Mouse (Mus musculus): ENCODE data around the gene Zbtb16. TPM values are rescaled to one million over a fixed set of nuclear protein-coding genes. Genes with fewer than 3 reads are reported as not detected.

Gene Zbtb16
- polyA plus RNA-seq (2012; ENCODE audit: insufficient read depth, insufficient read length, low replicate concordance, missing spikeins) = not detected in 2 replicates

- no peak; the same call in 1 of the 2 replicates for TF ChIP-seq POLR2A (IDR thresholded peaks at IDR 0.05; ENCODE audit: insufficient read depth, low read depth, low read length)
- TF ChIP-seq CTCF (IDR thresholded peaks at IDR 0.05; ENCODE audit: insufficient read depth, low read depth, low read length) = no peak
- Histone ChIP-seq H3K27ac (ENCODE audit: insufficient read depth, low read depth, low read length) (peak within 1 kb of the TSS; percentile 86), H3K4me1 (ENCODE audit: control insufficient read depth, insufficient read depth, low read length) (peaks cover 29% of the 10 kb centered on the region), H3K4me3 (ENCODE audit: insufficient read depth, low read depth, low read length) (peak within 1 kb of the TSS; percentile 95)
- WGBS = under 1% methylated on average over 78 of the region's 78 CpGs
Measured at GRCm38 (mm10) chr9:48835631-48836565, at the start of gene Zbtb16. Zbtb16 (minus strand) TSS chr9:48836222.

DNA sequence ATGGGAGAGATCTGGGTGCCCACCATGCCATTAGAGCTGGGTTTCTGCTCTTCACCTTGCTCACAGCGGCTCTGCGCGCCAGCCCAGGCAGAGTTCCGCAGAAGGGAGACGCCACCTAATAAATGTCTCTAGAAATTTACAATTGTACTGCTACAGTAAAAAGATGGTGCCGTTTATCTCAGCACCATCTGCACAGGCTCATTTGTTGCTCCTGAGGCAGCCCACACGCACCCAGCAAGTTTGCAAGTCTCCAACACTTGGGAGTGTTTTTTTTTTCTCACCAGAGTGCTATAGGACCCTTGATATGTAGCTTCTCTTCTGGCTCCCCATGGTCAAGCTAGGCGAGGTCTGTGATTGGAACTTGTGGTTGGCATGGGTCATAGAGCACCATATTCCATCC, 36.9 kb upstream of the Zbtb16 start:
- H3K4me1 ChIP-seq (ENCODE audit: control insufficient read depth, insufficient read depth, low read length) = no peaks in the 10 kb centered on the region
- TF ChIP-seq POLR2A (IDR thresholded peaks at IDR 0.05; ENCODE audit: insufficient read depth, low read depth, low read length) (no peak), CTCF (IDR thresholded peaks at IDR 0.05; ENCODE audit: insufficient read depth, low read depth, low read length) (no peak)
- whole genome bisulfite sequencing = 71% methylated on average over 8 of the region's 8 CpGs
- no peak overlapping the region for H3K27ac ChIP-seq (ENCODE audit: insufficient read depth, low read depth, low read length)
- no peak overlapping the region for H3K4me3 ChIP-seq (ENCODE audit: insufficient read depth, low read depth, low read length)

- Histone ChIP-seq H3K4me1 (ENCODE audit: control insufficient read depth, insufficient read depth, low read length) (no peaks in the 10 kb centered on the region), H3K27ac (ENCODE audit: insufficient read depth, low read depth, low read length) (no peak overlapping the region), H3K4me3 (ENCODE audit: insufficient read depth, low read depth, low read length) (no peak overlapping the region)
- no peak for TF ChIP-seq POLR2A (IDR thresholded peaks at IDR 0.05; ENCODE audit: insufficient read depth, low read depth, low read length)
- WGBS = 45% methylated on average over 12 of the region's 12 CpGs
Measured at GRCm38 (mm10) chr9:48866523-48867121, 30.6 kb upstream of the Zbtb16 start.

DNA sequence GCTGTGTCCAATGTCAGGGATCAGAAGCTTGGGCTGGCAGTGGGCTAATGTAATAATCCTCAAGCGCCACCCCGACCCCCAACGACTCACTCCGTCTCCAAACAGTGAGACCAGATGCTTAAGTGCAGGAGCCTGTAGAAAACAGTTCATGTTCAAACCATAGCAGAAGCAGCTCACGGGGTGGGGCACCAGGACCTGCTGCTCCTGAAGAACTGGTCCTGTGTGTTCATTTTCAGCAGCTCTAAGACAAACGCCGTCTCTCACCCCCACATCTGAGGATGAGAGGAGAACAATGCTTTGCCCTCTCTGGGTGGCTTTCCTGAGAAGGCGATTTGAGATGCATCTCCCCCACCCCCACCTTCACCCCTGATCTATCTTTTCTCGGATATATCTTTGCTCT, 29.2 kb upstream of the Zbtb16 start:
- WGBS = 64% methylated on average over 9 of the region's 9 CpGs
- TF ChIP-seq CTCF (IDR thresholded peaks at IDR 0.05; ENCODE audit: insufficient read depth, low read depth, low read length) (no peak), POLR2A (IDR thresholded peaks at IDR 0.05; ENCODE audit: insufficient read depth, low read depth, low read length) (no peak)
- Histone ChIP-seq H3K4me3 (ENCODE audit: insufficient read depth, low read depth, low read length) (no peak overlapping the region), H3K4me1 (ENCODE audit: control insufficient read depth, insufficient read depth, low read length) (no peaks in the 10 kb centered on the region), H3K27ac (ENCODE audit: insufficient read depth, low read depth, low read length) (no peak overlapping the region)

DNA sequence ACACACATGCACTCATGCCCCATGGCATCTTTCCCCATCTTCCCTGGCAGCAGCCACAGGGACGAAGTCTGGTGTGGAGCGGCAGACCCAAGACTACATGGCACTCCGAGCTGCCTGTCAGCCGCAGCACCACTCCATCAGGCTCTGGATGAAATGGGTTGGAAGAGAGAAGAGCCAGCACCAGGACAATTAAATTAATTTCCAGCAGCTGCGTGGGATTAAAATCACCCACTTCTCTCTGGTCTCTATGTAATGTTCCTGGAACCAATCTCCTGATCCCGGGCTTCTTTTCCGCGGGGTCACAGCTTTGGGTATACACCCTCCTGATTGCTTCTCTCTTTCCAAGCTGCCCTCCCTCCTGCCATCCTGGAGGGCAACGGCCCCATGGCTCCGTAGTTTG, 25.5 kb upstream of the Zbtb16 start:
- WGBS = 70% methylated on average over 10 of the region's 10 CpGs
- no peak overlapping the region for H3K27ac ChIP-seq (ENCODE audit: insufficient read depth, low read depth, low read length)
- no peak overlapping the region for H3K4me3 ChIP-seq (ENCODE audit: insufficient read depth, low read depth, low read length)
- TF ChIP-seq CTCF (IDR thresholded peaks at IDR 0.05; ENCODE audit: insufficient read depth, low read depth, low read length) (no peak), POLR2A (IDR thresholded peaks at IDR 0.05; ENCODE audit: insufficient read depth, low read depth, low read length) (no peak)
- no peaks in the 10 kb centered on the region for H3K4me1 ChIP-seq (ENCODE audit: control insufficient read depth, insufficient read depth, low read length)

- no peak overlapping the region for H3K27ac ChIP-seq (ENCODE audit: insufficient read depth, low read depth, low read length)
- no peaks in the 10 kb centered on the region for H3K4me1 ChIP-seq (ENCODE audit: control insufficient read depth, insufficient read depth, low read length)
- H3K4me3 ChIP-seq (ENCODE audit: insufficient read depth, low read depth, low read length) = no peak overlapping the region
- TF ChIP-seq CTCF (IDR thresholded peaks at IDR 0.05; ENCODE audit: insufficient read depth, low read depth, low read length) = peak; percentile 82
- no peak for TF ChIP-seq POLR2A (IDR thresholded peaks at IDR 0.05; ENCODE audit: insufficient read depth, low read depth, low read length)
- 7% methylated on average over 6 of the region's 6 CpGs for WGBS
Measured at GRCm38 (mm10) chr9:48860526-48860845, 24.5 kb upstream of the Zbtb16 start.

- Histone ChIP-seq H3K4me3 (ENCODE audit: insufficient read depth, low read depth, low read length) (no peak overlapping the region), H3K27ac (ENCODE audit: insufficient read depth, low read depth, low read length) (no peak overlapping the region), H3K4me1 (ENCODE audit: control insufficient read depth, insufficient read depth, low read length) (no peaks in the 10 kb centered on the region)
- no peak for TF ChIP-seq POLR2A (IDR thresholded peaks at IDR 0.05; ENCODE audit: insufficient read depth, low read depth, low read length)
- WGBS = 59% methylated on average over 10 of the region's 10 CpGs
Measured at GRCm38 (mm10) chr9:48859828-48860525, 24.0 kb upstream of the Zbtb16 start.

GRCm38 (mm10) chr9:48857944-48858343, 21.9 kb upstream of the Zbtb16 start:
- WGBS = 87% methylated on average over 7 of the region's 7 CpGs
- Histone ChIP-seq H3K27ac (ENCODE audit: insufficient read depth, low read depth, low read length) (no peak overlapping the region), H3K4me3 (ENCODE audit: insufficient read depth, low read depth, low read length) (no peak overlapping the region), H3K4me1 (ENCODE audit: control insufficient read depth, insufficient read depth, low read length) (no peaks in the 10 kb centered on the region)
- no peak for TF ChIP-seq CTCF (IDR thresholded peaks at IDR 0.05; ENCODE audit: insufficient read depth, low read depth, low read length)
- no peak for TF ChIP-seq POLR2A (IDR thresholded peaks at IDR 0.05; ENCODE audit: insufficient read depth, low read depth, low read length)

DNA sequence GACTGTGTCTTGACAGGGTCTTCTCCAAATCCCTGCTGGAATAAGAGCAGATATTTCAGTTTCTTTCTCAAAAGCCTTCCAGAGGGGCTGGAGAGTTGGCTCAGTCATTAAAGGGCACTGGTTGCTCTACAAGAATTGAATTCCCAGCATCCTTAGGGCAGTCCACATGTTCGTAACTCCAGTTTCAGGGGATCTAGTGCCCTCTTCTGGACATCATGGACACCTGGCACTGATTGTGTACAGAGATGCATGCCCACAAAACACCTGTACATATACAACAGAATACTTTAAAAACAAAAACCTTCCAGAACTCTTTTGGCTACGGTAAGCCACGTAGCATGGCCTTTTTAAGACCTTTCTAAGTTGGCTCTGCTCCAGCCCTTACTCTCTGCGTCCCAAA, 20.2 kb upstream of the Zbtb16 start:
- no peak for TF ChIP-seq POLR2A (IDR thresholded peaks at IDR 0.05; ENCODE audit: insufficient read depth, low read depth, low read length)
- TF ChIP-seq CTCF (IDR thresholded peaks at IDR 0.05; ENCODE audit: insufficient read depth, low read depth, low read length) = no peak
- WGBS = 89% methylated on average over 4 of the region's 4 CpGs
- H3K27ac ChIP-seq (ENCODE audit: insufficient read depth, low read depth, low read length) = no peak overlapping the region
- no peak overlapping the region for H3K4me3 ChIP-seq (ENCODE audit: insufficient read depth, low read depth, low read length)
- no peaks in the 10 kb centered on the region for H3K4me1 ChIP-seq (ENCODE audit: control insufficient read depth, insufficient read depth, low read length)

Measured in olfactory bulb, adult 2 months (tissue).